Mouse (Mus musculus) gastrocnemius, adult 18-20 months (tissue): ENCODE data around the gene Gm49405. TPM values are rescaled to one million over a fixed set of nuclear protein-coding genes. Genes with fewer than 3 reads are reported as not detected.

Experiments
- DNase-seq: peaks from one replicate; pipeline ENCODE4 v3.0.0; 2021; ENCODE audit warnings: low spot score
- total RNA-seq, 2 experiments: library from RNA; stranded (reverse); gene quantifications; 2 replicates each; pipeline ENCODE4 v1.2.3; 2021

Gm49405 gene
- total RNA-seq, 2 experiments from 2014 or later, result 0.14 to 0.40 TPM

DNA sequence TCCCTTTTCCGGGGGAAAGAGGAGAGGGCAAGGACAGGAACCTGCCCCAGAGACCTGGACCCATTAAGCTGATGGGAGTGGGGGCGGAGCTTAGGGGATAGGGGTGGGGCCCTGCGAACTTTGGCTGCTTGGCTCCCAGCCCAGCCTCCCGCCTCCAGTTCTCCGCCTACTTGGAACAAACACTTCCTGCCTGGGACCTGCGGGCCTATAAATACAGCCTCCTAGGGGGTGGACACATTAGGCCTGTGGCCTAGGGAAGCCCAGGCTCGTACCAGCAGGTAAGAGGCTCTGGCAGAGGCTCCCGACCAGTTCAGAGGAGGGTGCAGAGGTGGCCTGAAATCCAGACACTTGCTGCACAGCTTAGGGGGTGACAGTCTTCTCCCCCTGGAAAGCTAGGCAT, 14.1 kb upstream of the Gm49405 start, which contains the start of gene Acy3:
TSS of gene Acy3 (plus strand) at position 237 of the 400 bp plus-strand sequence.
- peak; percentile 80 for DNase-seq

DNA sequence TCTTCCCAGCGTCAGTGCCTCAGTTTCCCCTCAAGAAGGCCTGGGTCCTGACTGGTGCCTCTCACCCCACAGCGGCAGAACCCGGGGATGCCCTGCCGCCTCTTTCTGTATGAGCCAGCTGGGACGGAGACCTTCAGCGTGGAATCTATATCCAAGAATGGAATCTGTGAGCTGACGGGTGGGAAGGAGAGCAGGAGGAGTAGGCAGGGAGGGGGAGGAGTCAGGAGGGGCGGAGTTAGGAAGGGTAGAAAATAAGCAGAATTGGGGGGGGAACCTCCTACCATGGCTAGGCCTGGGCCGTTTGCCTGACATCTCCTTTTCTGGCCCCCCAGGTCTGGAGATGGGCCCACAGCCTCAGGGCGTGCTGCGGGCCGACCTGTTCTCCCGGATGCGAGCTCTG, 12.4 kb upstream of the Gm49405 start:
- no peak for DNase-seq

DNA sequence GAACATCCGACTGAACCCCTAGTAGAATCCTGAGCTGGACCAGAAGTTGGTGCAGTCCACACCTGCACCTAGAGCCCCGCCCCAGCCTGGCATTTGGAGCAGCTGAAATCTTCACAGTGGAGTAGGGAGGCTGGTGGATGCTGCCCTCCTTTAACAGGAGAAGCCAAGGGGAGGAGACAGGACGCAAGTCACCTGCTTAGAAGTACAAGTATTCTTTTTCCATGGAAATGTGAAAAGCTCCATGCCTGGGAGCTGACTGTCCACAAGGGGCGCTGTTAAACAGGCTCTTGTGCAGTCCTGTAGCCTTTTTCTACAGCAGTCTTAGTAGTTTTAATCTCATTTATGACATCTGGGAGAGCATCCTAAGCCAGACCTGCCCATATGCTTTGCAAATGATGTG, 11.7 kb upstream of the Gm49405 start:
- DNase-seq, result no peak

DNA sequence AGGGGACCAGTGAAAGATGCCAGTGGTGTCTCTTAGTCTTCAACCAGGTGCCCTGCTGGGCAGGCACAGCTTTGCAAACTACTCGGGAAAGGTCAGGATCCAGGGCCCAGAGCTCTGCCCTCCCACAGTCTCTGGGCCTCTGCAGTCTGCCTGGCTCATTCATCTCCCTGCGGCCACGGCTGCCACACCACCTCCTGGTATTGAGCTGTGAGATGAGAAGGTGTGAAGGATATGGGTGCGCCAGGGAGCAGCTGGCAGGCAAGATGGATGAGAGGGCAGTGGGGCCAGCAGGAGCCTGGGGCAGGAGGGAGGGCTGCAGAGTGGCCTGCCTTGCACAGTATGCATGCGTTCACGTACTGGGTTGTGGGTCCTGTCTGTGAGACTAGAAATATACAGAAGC, 9.6 kb upstream of the Gm49405 start:
- DNase-seq, result peak; percentile 27

DNA sequence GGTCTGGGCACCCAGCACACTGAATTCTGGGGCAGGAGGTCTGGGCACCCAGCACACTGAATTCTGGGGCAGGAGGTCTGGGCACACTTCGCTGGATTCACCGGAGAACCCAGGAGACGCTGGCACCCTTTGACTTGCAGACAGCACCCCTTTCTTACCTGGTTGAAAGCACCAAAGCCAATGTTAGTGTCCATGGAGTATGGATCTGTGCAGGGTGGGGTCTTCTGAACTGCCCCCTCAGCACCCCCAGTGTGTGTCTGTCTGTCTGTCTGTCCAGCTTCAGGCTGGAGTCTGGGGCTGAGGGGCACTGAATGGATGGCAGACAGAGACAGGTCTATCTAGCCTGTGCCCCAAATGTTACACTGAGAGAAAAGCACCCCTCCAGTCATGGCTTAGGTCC, 8.9 kb upstream of the Gm49405 start:
- no peak for DNase-seq

DNA sequence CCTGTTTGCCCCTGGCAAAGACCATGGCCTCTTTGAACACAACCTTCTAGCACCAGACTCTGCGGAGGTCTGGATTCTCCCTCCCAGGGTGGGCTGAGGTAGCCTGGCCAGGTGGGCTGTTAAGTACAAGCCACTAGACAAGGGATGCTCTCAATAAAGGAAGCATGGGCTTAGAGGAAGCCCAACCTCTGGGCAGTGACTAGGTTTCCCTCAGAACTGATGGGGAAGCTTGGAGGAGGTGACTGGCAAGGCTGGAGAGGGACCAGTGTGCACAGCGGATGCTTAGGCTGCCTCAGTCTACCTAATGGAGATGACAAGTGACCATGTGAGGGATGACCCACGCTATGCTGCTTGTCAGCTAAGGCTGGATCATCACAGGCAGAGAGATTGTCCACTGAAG, 8.5 kb upstream of the Gm49405 start:
- DNase-seq, result no peak

DNA sequence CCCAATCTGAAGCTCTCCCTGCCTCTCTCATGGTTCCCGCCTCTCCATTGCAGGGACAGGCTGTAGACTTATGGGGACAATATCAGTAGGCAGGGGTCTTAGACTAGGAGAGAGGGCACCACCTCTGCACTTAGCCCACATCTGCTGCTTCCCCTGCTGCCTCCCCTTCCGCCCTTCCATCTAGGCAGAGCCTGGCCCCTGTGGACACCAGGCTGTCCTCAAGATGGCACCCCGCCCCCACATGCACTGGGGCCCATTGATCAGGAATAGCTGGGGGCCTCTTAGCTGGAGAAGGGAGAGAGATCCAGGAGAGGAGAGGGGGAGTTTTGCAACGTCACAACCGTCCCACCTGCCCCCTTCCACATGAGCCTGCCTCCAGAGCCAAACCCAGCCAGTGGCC, 8.0 kb upstream of the Gm49405 start, which contains the start of gene Tbx10:
TSS of gene Tbx10 (plus strand) at position 337 of the 400 bp plus-strand sequence.
- no peak for DNase-seq

DNA sequence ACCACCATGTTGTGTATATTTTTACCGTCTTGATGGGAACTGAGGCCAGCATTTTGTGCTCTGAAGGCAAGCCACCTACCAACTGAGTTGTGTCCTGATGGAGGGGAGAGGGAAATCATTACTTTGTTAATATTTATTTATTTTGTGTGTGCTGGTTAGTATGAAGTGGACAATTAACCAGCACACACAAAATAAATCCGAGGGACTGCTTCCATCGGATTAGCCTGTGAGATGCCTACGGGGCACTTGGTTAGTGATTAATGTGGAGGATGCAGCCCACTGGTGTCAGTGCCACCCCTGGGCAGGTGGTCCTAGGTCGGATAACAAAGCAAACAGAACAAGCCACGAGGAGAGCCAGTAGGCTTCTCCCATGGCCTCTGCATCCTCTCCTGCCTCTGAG, 5.5 kb upstream of the Gm49405 start:
- DNase-seq, result no peak

DNA sequence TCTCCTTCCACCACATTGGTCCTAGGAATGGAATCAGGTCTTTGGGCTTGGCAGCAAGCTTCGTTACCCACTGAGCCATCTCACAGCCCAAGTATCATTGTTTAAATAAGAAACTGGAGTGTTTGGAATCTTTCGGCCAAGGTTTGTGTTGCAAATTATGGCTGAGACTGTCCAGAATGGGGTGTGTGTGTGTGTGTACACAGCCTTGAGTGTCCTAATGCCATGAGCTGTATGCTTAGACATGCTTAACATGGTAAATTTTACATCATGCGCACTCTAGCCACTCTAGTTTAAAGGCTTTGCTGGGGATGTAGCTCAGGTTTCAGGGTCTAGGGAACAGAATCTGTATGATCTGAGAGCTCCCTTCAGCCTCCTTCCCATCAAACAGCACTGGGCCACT, 4.9 kb upstream of the Gm49405 start:
- no peak for DNase-seq

DNA sequence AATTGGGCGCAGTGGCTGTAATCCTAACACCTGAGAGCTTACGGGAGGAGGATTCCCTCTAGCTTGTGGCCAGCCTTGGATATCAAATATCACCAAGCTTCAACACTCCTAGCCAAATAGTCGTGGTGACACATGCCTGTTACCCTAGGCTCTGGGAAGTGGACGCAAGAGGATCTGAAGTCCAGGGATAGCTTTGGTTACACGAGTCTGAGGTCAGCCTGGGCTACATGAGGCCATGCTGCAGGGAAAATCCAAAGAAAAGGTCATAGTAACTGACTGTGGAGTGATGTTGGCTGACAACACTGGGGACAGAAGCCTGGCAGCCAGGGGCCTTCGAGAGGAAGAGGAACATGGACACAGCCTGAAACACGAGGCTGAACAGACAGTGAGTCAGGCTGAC, 4.3 kb upstream of the Gm49405 start:
- DNase-seq, result peak; percentile 29

DNA sequence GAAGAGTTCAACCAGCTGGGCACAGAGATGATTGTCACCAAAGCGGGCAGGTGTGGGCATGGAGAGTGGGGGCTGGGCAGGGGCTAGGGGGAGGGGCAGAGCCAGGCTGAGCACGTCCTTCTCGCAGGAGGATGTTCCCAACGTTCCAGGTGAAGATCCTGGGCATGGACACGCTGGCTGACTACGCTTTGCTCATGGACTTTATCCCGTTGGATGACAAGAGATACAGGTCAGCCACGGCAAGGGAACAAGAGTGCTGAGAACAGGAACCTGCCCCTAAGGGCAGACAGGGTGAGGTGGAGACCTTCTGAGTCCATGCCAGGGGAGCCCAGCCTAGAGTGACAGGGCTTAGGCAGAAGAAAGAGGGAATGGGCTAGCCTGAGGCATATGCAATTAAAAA, 3.7 kb upstream of the Gm49405 start:
- DNase-seq, result no peak

DNA sequence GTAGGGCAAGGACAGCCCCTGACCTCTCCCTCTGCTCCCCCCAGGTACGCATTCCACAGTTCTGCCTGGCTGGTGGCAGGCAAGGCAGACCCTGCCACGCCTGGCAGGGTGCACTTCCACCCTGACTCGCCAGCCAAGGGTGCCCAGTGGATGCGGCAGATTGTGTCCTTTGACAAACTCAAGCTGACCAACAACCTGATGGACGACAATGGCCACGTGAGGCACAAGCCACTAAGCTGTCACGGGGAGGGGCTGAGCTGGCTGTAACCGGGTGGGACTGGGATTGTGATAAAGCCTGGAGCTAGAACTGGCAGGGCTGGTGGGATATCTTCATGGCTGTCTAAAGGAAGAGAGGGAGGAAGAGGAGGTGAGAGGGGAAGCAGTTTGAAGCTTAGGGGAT, 3.2 kb upstream of the Gm49405 start:
- DNase-seq, result no peak

DNA sequence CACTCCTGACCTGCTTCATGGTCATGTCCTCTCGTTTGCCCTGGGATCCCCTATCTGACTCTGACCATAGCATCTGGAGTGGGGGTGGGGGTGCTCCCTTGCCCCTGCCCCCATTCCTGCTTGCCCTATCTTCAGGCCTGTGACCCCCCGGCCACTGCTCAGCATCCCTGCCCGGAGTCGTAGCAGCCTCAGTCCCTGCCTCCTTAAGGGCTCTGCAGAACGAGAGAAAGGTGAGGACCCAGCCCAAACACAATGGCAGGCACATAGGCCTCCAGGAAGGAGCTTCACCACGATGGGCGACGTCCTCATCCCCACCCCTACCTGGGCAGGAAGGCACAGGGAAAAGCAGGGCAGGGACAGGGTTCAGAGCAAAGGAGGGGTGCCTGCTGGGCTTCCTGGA, 2.1 kb upstream of the Gm49405 start:
- no peak for DNase-seq

DNA sequence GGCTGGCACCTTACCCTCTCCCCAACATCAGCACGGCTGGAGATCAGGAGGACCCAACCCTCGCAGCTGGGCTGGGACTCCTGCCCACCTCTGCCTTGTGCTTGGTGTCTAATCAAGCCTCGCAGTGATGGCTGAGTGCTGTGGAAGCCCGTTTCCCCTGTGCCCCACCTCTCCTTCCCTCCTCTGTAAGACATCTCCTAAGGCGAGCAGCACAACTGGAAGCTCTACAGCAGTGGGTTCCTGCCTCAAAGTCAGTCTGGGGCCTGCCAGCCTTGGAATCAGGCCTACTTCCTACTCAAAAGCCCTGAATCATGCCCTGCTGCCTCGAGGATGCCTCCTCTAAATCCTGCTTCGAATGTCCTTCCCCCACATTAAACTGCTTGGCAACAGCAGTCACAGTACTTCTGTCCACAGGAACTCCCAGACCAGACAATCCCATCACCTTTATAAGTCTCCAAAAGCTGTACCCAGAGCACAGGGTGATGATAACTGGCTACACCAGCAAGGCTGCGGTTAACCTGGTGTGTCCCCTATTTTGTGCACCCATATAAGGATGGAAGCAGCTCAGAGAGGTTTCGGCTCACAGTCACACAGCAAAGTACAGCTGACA, 1.2 kb upstream of the Gm49405 start:
- no peak for DNase-seq

DNA sequence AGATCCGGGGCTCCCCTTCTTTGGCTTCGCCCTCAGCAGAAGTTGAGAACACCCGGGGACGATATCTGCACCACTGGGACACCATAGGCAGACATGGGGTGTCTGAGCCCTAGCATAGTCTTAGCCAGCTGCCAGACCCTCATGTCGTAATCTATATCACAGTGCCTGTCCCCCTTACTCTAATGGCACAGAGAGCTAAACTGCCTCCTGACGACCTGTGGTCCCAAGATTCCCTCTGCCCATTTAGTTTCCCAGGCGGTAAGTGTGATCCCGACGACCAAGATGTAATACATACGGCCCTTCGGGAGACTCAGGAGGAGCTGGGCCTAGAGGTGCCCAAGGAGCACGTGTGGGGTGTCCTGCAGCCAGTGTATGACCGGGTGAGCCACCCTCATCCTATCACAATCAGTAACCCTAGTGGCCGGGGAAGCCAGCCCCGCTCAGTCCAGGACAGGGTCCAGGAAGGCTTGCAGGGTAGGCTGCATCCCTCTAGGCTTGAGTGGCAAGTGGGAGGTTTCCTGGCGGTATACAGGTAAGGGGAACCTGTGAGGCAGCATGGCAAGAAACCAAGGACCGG, 611 bp downstream of the Gm49405 start:
- no peak for DNase-seq

DNA sequence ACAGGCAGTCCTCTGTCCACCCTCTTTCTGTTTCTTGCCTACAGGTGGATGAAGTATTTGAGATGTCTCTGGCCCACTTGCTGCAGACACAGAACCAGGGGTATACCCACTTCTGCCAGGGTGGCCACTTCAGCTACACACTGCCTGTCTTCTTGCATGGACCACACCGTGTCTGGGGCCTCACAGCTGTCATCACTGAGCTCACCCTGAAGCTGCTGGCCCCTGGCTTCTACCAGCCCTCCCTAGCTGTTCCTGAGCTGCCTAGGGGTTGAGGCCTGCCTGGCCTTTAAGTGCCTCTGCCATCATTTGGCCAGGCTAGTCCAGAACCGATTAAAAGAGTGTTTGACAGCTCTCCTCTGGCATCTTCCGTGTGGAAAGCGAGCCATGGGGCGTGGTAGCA, 1.3 kb downstream of the Gm49405 start:
- DNase-seq, result no peak

DNA sequence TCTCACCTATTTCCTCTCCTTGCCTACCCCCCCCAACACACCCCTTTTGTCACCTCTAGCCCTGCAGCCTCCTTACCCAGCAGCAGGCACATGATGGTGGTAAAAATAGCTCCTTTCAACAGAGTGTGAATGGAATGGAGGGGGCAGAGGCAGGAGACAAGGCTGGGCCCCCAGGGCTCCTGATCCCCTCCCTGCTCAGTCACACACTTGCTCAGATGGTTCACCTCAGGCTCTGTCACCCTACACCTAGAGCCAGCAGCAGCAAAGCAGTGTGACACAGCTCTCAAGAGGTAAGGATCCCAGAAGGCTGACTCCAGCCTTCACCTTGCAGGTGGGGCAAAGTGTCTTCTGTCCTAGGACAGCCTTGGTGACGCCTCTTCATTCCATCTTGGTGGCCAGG, 2.7 kb downstream of the Gm49405 start, which contains the start of gene Doc2g:
TSS of gene Doc2g (plus strand) at position 202 of the 400 bp plus-strand sequence.
- no peak for DNase-seq

DNA sequence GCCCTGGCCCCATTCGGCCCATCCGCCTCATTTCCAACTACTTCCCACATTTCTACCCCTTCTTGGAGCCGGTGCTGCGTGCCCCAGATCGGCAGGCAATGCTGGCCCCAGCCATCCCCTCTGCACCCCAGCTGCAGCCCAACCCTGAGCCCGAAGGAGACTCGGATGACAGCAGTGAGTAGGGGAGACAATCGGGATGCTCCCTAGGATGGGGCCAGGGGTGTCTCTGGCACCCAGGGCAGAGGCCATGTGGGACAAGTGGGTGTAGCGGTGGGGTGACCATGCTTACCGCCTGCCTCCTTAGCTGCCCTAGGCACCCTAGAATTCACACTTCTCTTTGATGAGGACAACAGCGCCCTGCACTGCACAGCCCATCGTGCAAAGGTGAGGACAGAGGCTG, 3.2 kb downstream of the Gm49405 start:
- no peak for DNase-seq

DNA sequence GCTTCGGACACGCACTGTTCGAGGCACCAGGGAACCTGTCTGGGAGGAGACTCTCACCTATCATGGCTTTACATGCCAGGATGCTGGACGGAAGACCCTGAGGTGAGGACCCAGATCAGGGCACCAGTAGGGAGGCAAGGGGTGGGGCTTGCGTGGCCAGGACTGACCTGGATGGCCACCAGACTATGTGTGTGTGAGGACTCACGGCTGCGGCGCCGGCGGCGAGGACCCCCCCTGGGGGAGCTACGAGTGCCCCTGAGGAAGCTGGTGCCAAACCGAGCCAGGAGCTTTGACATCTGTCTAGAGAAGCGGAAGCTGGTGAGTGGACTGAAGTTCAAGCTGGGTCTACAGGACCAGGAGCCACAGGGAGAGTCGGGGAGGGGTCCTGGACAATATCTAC, 3.9 kb downstream of the Gm49405 start:
- DNase-seq, result no peak

DNA sequence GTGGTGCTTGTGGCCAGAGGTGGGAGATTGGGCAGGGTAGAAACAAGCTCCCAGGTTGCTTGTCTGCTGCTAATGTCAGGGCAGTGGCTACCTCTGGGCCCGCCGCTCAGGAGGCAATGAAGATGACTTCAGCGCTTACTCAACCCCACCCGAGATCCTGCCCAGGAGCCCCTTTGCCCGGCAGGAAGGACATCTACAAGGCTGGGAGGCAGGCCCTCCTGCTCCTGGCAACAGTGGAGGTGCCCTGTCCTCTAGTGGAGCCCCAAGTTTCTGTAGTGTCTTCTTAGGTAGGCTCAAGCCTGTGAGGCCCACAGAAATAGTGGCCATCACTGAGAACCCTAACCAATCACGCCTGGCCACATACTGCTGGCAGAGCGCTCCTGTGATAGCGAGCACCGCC, 4.7 kb downstream of the Gm49405 start:
- no peak for DNase-seq

DNA sequence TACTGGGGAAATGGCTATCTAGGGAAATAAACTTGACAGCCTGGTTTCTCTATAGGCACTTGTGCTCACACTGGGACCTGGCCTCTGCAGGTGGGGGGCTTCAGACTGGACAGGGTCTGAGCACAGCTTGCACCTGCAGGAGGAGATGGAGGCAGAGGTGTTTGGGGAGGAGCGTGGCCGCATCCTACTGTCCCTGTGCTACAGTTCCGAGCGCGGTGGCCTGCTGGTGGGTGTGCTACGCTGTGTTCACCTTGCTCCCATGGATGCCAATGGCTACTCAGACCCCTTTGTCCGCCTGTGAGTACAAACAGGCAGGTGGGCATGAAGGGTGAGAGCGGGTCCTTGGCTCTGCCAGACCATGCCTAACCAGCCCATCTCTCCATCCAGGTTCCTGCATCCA, 5.5 kb downstream of the Gm49405 start:
- DNase-seq, result no peak

DNA sequence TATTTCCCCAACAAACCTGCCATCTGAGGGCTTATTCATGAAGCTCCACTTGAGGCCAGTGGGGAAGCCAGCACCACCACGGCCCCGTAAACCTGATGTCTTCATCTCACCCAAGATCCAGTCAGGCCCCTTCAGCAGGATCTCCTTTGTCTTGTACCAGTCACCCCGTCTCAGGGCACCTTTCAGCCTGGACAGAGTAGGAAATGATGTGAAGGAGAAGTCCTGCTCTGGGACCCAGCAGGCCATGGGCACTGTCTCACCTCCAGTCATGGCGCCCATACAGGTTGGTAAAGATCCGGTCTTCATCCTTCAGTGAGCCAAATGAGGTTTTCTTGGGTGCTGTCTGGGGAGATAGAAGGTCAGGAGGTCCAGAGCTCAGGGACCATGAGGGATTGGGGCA, 10.7 kb downstream of the Gm49405 start:
- no peak for DNase-seq

DNA sequence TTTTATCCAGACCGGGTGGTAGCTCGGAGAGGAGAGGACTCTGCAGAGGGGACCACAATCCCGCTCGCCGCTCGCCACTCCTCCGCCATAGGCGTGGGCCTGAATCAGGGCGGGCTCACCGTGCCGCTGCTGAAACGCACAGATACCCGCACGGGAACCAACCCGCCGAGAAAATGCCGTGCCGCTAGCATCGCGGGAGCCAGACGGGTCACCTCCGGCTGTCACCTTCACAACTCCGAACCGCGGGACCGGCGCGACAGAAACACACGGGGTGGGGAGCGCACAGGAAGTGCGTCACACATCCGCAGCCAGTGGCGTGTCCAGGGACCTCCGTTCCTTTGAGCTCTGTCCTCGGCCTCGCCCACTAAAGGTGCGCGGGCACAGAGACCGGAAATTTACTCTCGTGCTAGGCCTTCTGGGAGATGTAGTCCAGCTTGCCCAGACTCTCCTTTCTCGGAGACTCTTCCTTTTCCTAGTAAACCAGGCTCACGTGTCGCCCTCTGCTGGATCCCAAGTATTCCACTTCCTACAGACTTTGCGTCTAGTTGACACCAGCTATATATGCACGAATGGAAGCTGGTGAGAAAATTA, 12.1 kb downstream of the Gm49405 start, which contains the start of gene Ndufv1:
TSS of gene Ndufv1 (minus strand) at position 375 of the 591 bp plus-strand sequence.
- peak; percentile 98 for DNase-seq
